Mouse (Mus musculus) MEL (cell line): Measurements from ENCODE around the gene Fndc3b. TPM values are rescaled to one million over a fixed set of nuclear protein-coding genes. Genes with fewer than 3 reads are reported as not detected.

Experiments used
- DNase-seq: peaks from one replicate; pipeline ENCODE4 v3.0.0; 2011; ENCODE audit warnings: low read depth, low spot score
- H3K27ac ChIP-seq: 2 replicates; pipeline ENCODE4 v1.5.1; 2012; ENCODE audit warnings: low read depth, mild to moderate bottlenecking, control low read depth, low read length, moderate library complexity; ENCODE audit not compliant: control insufficient read depth
- H3K27me3 ChIP-seq, 2 experiments: fragments of 150-350 bp in 1 of 2; sonication (generic) in 1 of 2; 2 replicates each; pipeline ENCODE4 v1.6.1; 2012; ENCODE audit warnings: low read length in 2 of 2, mild to moderate bottlenecking in 2 of 2, improper control_type of control experiment in 1 of 2, moderate library complexity in 1 of 2; ENCODE audit not compliant: insufficient read depth in 2 of 2, control insufficient read depth in 1 of 2
- H3K36me3 ChIP-seq, 2 experiments: 2 replicates each; pipeline ENCODE4 v1.6.1; 2012 to 2014; ENCODE audit warnings: low read length in 2 of 2, improper control_type of control experiment in 1 of 2, inconsistent platforms in 1 of 2, mild to moderate bottlenecking in 1 of 2; ENCODE audit not compliant: insufficient read depth in 2 of 2, control insufficient read depth in 1 of 2
- H3K4me1 ChIP-seq, 2 experiments: fragments of 150-350 bp in 1 of 2; sonication (generic) in 1 of 2; 2 replicates each; pipeline ENCODE4 v1.6.1; 2012; ENCODE audit warnings: low read length in 2 of 2, improper control_type of control experiment in 1 of 2, mild to moderate bottlenecking in 1 of 2; ENCODE audit not compliant: insufficient read depth in 2 of 2, control insufficient read depth in 1 of 2
- H3K4me3 ChIP-seq, 2 experiments: fragments of 150-350 bp in 1 of 2; sonication (generic) in 1 of 2; 2 replicates each; pipeline ENCODE4 v1.5.1; 2012; ENCODE audit warnings: low read depth in 2 of 2, low read length in 2 of 2, mild to moderate bottlenecking in 2 of 2, moderate library complexity in 2 of 2, control low read depth in 1 of 2, improper control_type of control experiment in 1 of 2; ENCODE audit not compliant: control insufficient read depth in 1 of 2, insufficient read depth in 1 of 2
- H3K79me2 ChIP-seq: 2 replicates; pipeline ENCODE4 v1.6.1; 2012; ENCODE audit warnings: mild to moderate bottlenecking, low read length, moderate library complexity; ENCODE audit not compliant: control insufficient read depth, poor library complexity, insufficient read depth
- H3K9ac ChIP-seq: 2 replicates; pipeline ENCODE4 v1.6.1; 2012; ENCODE audit warnings: low read depth, mild to moderate bottlenecking, control low read depth, low read length, moderate library complexity; ENCODE audit not compliant: control insufficient read depth, poor library complexity, severe bottlenecking
- H3K9me3 ChIP-seq: fragments of 150-350 bp; sonication (generic); replicated peaks from 2 replicates; pipeline ENCODE4 v1.6.1; 2012; ENCODE audit warnings: mild to moderate bottlenecking, low read length, improper control_type of control experiment, moderate library complexity; ENCODE audit not compliant: insufficient read depth
- BHLHE40 ChIP-seq: IDR thresholded peaks from 2 replicates; pipeline ENCODE4 v1.6.1; 2012; ENCODE audit warnings: low read depth, mild to moderate bottlenecking, inconsistent platforms, low read length, improper control_type of control experiment, borderline replicate concordance
- CHD1 ChIP-seq: IDR thresholded peaks from 2 replicates; pipeline ENCODE4 v1.6.1; 2012; ENCODE audit warnings: low read depth, mild to moderate bottlenecking, inconsistent platforms, low read length, improper control_type of control experiment
- CHD2 ChIP-seq: IDR thresholded peaks from 2 replicates; pipeline ENCODE4 v1.6.1; 2011; ENCODE audit warnings: low read length, improper control_type of control experiment
- CTCF ChIP-seq, 3 experiments: IDR thresholded peaks in 2 of 3; conservative IDR thresholded peaks in 1 of 3; 2 replicates each; pipeline ENCODE4 v1.5.1; 2011 to 2012; ENCODE audit warnings: low read length in 3 of 3, low read depth in 2 of 3, mild to moderate bottlenecking in 2 of 3, improper control_type of control experiment in 1 of 3, inconsistent platforms in 1 of 3, mixed read lengths in 1 of 3, moderate library complexity in 1 of 3; ENCODE audit not compliant: control insufficient read depth in 1 of 3, insufficient read depth in 1 of 3, poor library complexity in 1 of 3, severe bottlenecking in 1 of 3
- E2F4 ChIP-seq: IDR thresholded peaks from 2 replicates; pipeline ENCODE4 v1.6.1; 2011; ENCODE audit warnings: low read depth, low read length, improper control_type of control experiment, borderline replicate concordance
- ELF1 ChIP-seq: IDR thresholded peaks from 2 replicates; pipeline ENCODE4 v1.6.1; 2014; ENCODE audit warnings: low read depth, mild to moderate bottlenecking, inconsistent platforms, low read length, improper control_type of control experiment, moderate library complexity
- EP300 ChIP-seq, 2 experiments: IDR thresholded peaks; 2 replicates each; pipeline ENCODE4 v1.6.1; 2011; ENCODE audit warnings: improper control_type of control experiment in 2 of 2, low read length in 2 of 2, low read depth in 1 of 2, mild to moderate bottlenecking in 1 of 2
- GATA1 ChIP-seq: IDR thresholded peaks from 2 replicates; pipeline ENCODE4 v1.6.1; 2011; ENCODE audit warnings: low read depth, low read length, improper control_type of control experiment
- KAT2A ChIP-seq: conservative IDR thresholded peaks from 2 replicates; pipeline ENCODE4 v1.6.1; 2012; ENCODE audit warnings: low read depth, low read length, improper control_type of control experiment, inconsistent platforms
- MYB ChIP-seq: IDR thresholded peaks from 2 replicates; pipeline ENCODE4 v1.6.1; 2011; ENCODE audit warnings: mild to moderate bottlenecking, low read depth, low read length, improper control_type of control experiment
- NRF1 ChIP-seq: IDR thresholded peaks from 2 replicates; pipeline ENCODE4 v1.6.1; 2014; ENCODE audit warnings: low read depth, mild to moderate bottlenecking, inconsistent platforms, low read length, improper control_type of control experiment, moderate library complexity; ENCODE audit not compliant: poor library complexity, insufficient read depth, severe bottlenecking
- RAD21 ChIP-seq: IDR thresholded peaks from 2 replicates; pipeline ENCODE4 v1.6.1; 2011; ENCODE audit warnings: mild to moderate bottlenecking, low read depth, low read length, improper control_type of control experiment
- SIN3A ChIP-seq: IDR thresholded peaks from 2 replicates; pipeline ENCODE4 v1.6.1; 2012; ENCODE audit warnings: low read length, improper control_type of control experiment, inconsistent platforms
- TAL1 ChIP-seq: IDR thresholded peaks from 2 replicates; pipeline ENCODE4 v1.6.1; 2012; ENCODE audit warnings: mild to moderate bottlenecking, inconsistent platforms, low read length, moderate library complexity, mixed read lengths
- TCF12 ChIP-seq: IDR thresholded peaks from 2 replicates; pipeline ENCODE4 v1.6.1; 2014; ENCODE audit warnings: low read depth, mild to moderate bottlenecking, inconsistent platforms, low read length, improper control_type of control experiment, moderate library complexity
- UBTF ChIP-seq: IDR thresholded peaks from 2 replicates; pipeline ENCODE4 v1.6.1; 2012; ENCODE audit warnings: low read depth, mild to moderate bottlenecking, inconsistent platforms, low read length, improper control_type of control experiment, moderate library complexity, borderline replicate concordance; ENCODE audit not compliant: insufficient read depth
- USF1 ChIP-seq: IDR thresholded peaks from 2 replicates; pipeline ENCODE4 v1.6.1; 2014; ENCODE audit warnings: low read depth, mild to moderate bottlenecking, inconsistent platforms, low read length, improper control_type of control experiment, moderate library complexity
- USF2 ChIP-seq, 2 experiments: IDR thresholded peaks; 2 replicates each; pipeline ENCODE4 v1.6.1; 2011 to 2012; ENCODE audit warnings: improper control_type of control experiment in 2 of 2, low read length in 2 of 2, borderline replicate concordance in 1 of 2, inconsistent platforms in 1 of 2, low read depth in 1 of 2, mild to moderate bottlenecking in 1 of 2; ENCODE audit not compliant: insufficient read depth in 1 of 2
- ZC3H11A ChIP-seq: IDR thresholded peaks from 2 replicates; pipeline ENCODE4 v1.6.1; 2012; ENCODE audit warnings: low read depth, mild to moderate bottlenecking, inconsistent platforms, low read length, improper control_type of control experiment
- polyA plus RNA-seq, 2 experiments: library from polyadenylated mRNA; stranded (reverse) in 1 of 2; unstranded in 1 of 2; fragments of >175 nt in 1 of 2; fragments of >200 nt in 1 of 2; gene quantifications; 2 replicates each; pipeline versions ENCODE4 v1.2.1 to v1.2.4; 2012; ENCODE audit warnings: low replicate concordance in 2 of 2, low read depth in 1 of 2; ENCODE audit not compliant: insufficient read length in 2 of 2, insufficient read depth in 1 of 2, missing spikeins in 1 of 2
- total RNA-seq: library from RNA; depleted of rRNA; stranded (reverse); fragments of 300-350 nt; gene quantifications from 2 replicates; pipeline ENCODE4 v1.2.3, GENCODE M21; 2012

Fndc3b gene
- total and polyA plus RNA-seq, 3 experiments = not detected

- no peak for DNase-seq
- H3K36me3 ChIP-seq = no peaks in the 10 kb centered on the region
- TF ChIP-seq BHLHE40 (no peak), ZC3H11A (no peak), TAL1 (no peak), NRF1 (no peak), CHD2 (no peak), UBTF (no peak), ELF1 (no peak), GATA1 (no peak), RAD21 (no peak), USF1 (no peak), USF2 (IDR thresholded peaks at IDR 0.05; ENCODE audit: borderline replicate concordance in 1 of 2, insufficient read depth in 1 of 2, low read depth in 1 of 2, low read length in 2 of 2) (no peak), EP300 (IDR thresholded peaks at IDR 0.05; ENCODE audit: low read depth in 1 of 2, low read length in 2 of 2) (no peak), KAT2A (no peak), CHD1 (no peak), CTCF (IDR thresholded peaks at IDR 0.05 in 2 of 3, conservative IDR thresholded peaks at IDR 0.05 in 1 of 3; ENCODE audit: control insufficient read depth in 1 of 3, insufficient read depth in 1 of 3, low read depth in 2 of 3, low read length in 3 of 3, poor library complexity in 1 of 3, severe bottlenecking in 1 of 3) (no peak), SIN3A (no peak)
Observed at GRCm38 (mm10) chr3:27418602-27419001, 292.5 kb downstream of the Fndc3b start.

GRCm38 (mm10) chr3:27416786-27417185 is 294.3 kb downstream of the Fndc3b start:
- Histone ChIP-seq H3K4me3 (no peak overlapping the region), H3K4me1 (no peaks in the 10 kb centered on the region), H3K9ac (no peak overlapping the region), H3K27ac (no peak overlapping the region), H3K79me2 (no peaks in the 10 kb centered on the region), H3K27me3 (no peaks in the 10 kb centered on the region), H3K9me3 (no peaks in the 10 kb centered on the region), H3K36me3 (no peaks in the 10 kb centered on the region)
- no peak for DNase-seq
- TF ChIP-seq KAT2A (no peak), MYB (no peak), E2F4 (no peak), ZC3H11A (no peak), UBTF (no peak), TCF12 (no peak)

More at GRCm38 (mm10) chr3:27418602-27419001, 292.5 kb downstream of the Fndc3b start:
- H3K4me1 ChIP-seq = no peaks in the 10 kb centered on the region
- no peaks in the 10 kb centered on the region for H3K79me2 ChIP-seq
- H3K27ac ChIP-seq = no peak overlapping the region
- no peaks in the 10 kb centered on the region for H3K9me3 ChIP-seq
- no peak overlapping the region for H3K9ac ChIP-seq
- no peaks in the 10 kb centered on the region for H3K27me3 ChIP-seq
- no peak overlapping the region for H3K4me3 ChIP-seq
